Mouse (Mus musculus) heart, postnatal 0 days (tissue): ENCODE measurements around the gene Itih1.

Experiments used
- CTCF ChIP-seq: IDR thresholded peaks from 2 replicates; pipeline ENCODE4 v1.5.1; 2016; ENCODE audit warnings: antibody characterized with exemption, control low read depth, low read depth
- EP300 ChIP-seq: IDR thresholded peaks from 2 replicates; pipeline ENCODE4 v1.6.1; 2016; ENCODE audit warnings: antibody characterized with exemption, low read depth

- no peak for TF ChIP-seq CTCF
- no peak for TF ChIP-seq EP300
These were observed 29.7 kb downstream of the Itih1 start for GRCm38 (mm10) chr14:30913404-30913803.
